Mouse (Mus musculus): ENCODE measurements at regions not wholly inside any gene's neighbourhood (a gene's known extent, or its start where the extent isn't known, plus 50 kb on each side); places are given as distances from the start of the nearest gene placed in this dataset.

DNA sequence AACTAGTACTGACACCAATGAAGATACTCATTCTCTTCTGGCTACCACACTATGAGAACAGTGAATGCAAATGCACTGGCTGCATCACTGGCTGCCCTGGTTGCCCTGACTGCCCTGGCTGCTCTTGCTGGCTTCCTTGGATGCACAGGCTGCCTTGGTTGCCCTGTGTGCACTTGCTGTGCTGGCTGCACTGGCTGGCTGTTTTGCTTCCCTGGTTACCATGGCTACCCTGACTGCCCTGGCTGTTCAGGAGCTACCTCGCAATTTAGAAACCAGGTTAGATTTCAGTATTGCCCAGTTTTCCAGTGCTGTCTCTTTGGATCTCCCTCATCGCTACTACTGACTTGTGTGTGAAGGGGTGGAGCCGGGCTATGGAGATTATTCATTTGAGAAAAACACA lies 175.7 kb downstream of the Fat4 start:
- H3K4me3 ChIP-seq (ENCODE audit: insufficient read depth, low read length) = no peak overlapping the region
- no peaks in the 10 kb centered on the region for H3K4me1 ChIP-seq (ENCODE audit: control insufficient read depth, insufficient read depth, low read length)
- no peak for TF ChIP-seq CTCF (IDR thresholded peaks at IDR 0.05; ENCODE audit: borderline replicate concordance, insufficient read depth, low read length)
- H3K27ac ChIP-seq (ENCODE audit: insufficient read depth, low read length) = no peak overlapping the region

DNA sequence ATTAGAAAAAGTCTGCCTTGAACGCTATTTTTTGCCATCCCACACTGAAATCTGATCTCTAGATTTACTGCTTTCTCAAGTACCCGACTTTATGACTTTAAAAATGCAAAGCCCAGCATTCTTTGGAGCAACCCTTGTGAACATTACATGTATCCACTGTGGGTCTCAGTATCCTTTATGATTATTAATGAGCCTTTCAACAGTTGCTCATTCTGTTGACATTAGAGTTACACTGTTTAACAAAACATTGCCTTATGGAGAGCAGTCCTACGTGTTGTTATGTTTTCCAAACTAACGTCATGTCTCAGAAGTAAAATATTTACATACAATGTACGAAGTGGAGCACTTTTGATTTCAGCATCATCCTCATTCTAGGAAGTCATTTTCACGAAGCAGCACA lies 178.7 kb downstream of the Fat4 start:
- TF ChIP-seq POLR2A (IDR thresholded peaks at IDR 0.05; ENCODE audit: low read depth, low read length) = no peak
- TF ChIP-seq CTCF (IDR thresholded peaks at IDR 0.05; ENCODE audit: borderline replicate concordance, insufficient read depth, low read length) = no peak
- Histone ChIP-seq H3K27ac (ENCODE audit: insufficient read depth, low read length) (no peak overlapping the region), H3K4me3 (ENCODE audit: insufficient read depth, low read length) (no peak overlapping the region), H3K4me1 (ENCODE audit: control insufficient read depth, insufficient read depth, low read length) (no peaks in the 10 kb centered on the region)

DNA sequence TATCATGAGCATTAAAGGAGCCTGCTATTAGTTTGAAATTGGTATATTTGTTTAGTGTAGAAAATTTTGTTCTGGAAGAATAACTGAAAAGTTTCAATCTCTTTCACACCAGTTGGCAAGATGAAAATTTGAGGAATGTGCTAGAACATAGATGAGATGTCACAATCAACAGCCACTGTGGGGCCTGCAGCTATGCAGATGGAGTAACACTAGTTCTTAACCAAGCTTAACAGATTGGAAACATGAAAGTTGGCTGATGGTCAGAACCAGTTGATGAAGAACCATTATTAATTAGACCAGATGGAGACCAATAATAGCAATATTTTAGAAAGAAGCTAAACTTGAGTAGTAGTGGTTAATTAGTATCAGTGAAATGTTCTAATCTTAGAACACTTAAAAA lies 182.3 kb downstream of the Fat4 start:
- TF ChIP-seq CTCF (IDR thresholded peaks at IDR 0.05; ENCODE audit: borderline replicate concordance, insufficient read depth, low read length) = no peak
- H3K27ac ChIP-seq (ENCODE audit: insufficient read depth, low read length) = no peak overlapping the region
- H3K4me1 ChIP-seq (ENCODE audit: control insufficient read depth, insufficient read depth, low read length) = no peaks in the 10 kb centered on the region
- no peak overlapping the region for H3K4me3 ChIP-seq (ENCODE audit: insufficient read depth, low read length)

DNA sequence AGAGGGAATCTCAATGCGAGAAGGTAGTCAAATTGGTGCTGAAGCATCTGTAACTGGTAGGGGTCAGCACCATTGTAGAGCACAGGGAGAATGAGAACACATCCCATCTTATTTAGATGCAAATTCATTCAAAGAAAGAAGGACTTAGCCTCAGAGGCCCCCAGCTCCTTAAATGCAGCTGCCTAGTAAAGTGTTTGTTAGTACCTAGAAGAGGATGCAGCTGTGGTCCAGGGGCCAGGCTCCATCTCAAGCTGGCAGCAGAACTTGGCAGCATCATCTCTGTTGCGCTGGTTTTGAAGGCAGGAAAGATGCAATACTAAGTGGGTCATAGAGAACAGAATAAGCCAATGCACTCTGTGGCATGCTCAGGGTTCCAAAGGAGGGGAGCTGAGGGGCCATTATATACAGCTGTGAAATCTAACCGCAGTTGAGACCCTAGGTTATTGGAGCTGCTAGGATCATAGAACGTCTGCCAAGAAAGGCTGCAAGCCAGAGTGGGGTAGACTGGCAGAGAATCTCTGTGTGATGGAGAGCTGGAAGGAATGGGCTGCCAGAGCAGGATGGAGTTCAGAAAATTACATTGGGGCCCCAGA lies 196.0 kb downstream of the Fat4 start:
- TF ChIP-seq CTCF (IDR thresholded peaks at IDR 0.05; ENCODE audit: borderline replicate concordance, insufficient read depth, low read length) (no peak), POLR2A (IDR thresholded peaks at IDR 0.05; ENCODE audit: low read depth, low read length) (no peak)
- no peaks in the 10 kb centered on the region for H3K4me1 ChIP-seq (ENCODE audit: control insufficient read depth, insufficient read depth, low read length)

GRCm38 (mm10) chr3:39088948-39089347 lies 202.2 kb downstream of the Fat4 start:
- no peak overlapping the region for H3K4me3 ChIP-seq (ENCODE audit: insufficient read depth, low read length)
- no peaks in the 10 kb centered on the region for H3K4me1 ChIP-seq (ENCODE audit: control insufficient read depth, insufficient read depth, low read length)
- H3K27ac ChIP-seq (ENCODE audit: insufficient read depth, low read length) = no peak overlapping the region
- TF ChIP-seq POLR2A (IDR thresholded peaks at IDR 0.05; ENCODE audit: low read depth, low read length) (no peak), CTCF (IDR thresholded peaks at IDR 0.05; ENCODE audit: borderline replicate concordance, insufficient read depth, low read length) (no peak)

More for the DNA sequence above, 196.0 kb downstream of the Fat4 start:
- no peak overlapping the region for H3K4me3 ChIP-seq (ENCODE audit: insufficient read depth, low read length)
- no peak overlapping the region for H3K27ac ChIP-seq (ENCODE audit: insufficient read depth, low read length)

DNA sequence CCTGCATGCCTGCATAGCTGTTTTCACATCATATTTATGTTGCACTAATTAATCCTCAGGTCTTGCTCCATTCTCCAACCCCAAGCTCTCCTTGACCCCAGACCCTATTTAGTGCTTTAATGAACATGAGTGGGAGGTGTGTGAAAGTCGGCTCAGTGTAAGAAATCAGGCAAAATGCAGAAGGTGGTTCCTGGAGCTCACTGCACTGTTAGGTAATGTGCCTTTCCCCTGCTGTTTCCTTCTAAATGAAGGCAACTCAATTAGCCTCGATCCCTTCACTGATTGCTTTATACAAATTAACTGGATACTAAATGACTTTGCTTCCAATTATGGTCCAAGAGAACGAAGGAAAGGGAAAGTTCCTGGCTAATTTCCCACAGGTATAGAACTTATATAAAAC lies 215.6 kb downstream of the Fat4 start:
- Histone ChIP-seq H3K4me3 (ENCODE audit: insufficient read depth, low read length) (no peak overlapping the region), H3K4me1 (ENCODE audit: control insufficient read depth, insufficient read depth, low read length) (no peaks in the 10 kb centered on the region), H3K27ac (ENCODE audit: insufficient read depth, low read length) (no peak overlapping the region)
- TF ChIP-seq CTCF (IDR thresholded peaks at IDR 0.05; ENCODE audit: borderline replicate concordance, insufficient read depth, low read length) (no peak), POLR2A (IDR thresholded peaks at IDR 0.05; ENCODE audit: low read depth, low read length) (no peak)

DNA sequence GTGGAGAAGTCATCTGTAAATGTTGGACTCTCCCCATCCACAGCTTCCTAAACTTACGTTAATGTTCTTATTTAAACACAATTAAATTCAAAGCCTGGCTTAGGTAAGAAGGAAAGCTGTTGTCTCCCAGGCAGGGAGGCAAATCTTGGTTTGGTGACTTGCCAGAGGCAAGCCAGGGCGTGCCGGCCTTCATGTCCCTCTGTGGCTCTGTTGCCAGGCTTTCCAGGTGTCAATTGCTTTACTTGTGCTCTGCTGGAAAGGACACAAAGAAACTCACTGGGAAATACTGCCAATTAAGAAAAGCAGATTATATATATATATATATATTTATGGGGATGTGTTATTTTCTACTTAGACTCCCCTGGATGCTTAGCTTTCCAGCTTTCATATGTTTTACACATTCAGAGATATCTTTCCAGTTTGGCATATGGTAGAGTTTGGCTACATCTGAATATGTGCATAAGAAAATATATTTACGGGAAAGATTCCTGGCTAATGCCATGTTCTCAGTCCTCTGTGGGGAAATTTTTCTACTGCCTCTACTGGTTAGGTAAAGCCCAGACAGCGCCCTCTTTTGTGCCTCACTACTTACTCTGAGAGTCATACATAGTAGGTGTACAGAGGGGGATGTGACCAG lies 223.1 kb downstream of the Fat4 start:
- TF ChIP-seq POLR2A (IDR thresholded peaks at IDR 0.05; ENCODE audit: low read depth, low read length) (no peak), CTCF (IDR thresholded peaks at IDR 0.05; ENCODE audit: borderline replicate concordance, insufficient read depth, low read length) (no peak)
- Histone ChIP-seq H3K27ac (ENCODE audit: insufficient read depth, low read length) (no peak overlapping the region), H3K4me3 (ENCODE audit: insufficient read depth, low read length) (no peak overlapping the region), H3K4me1 (ENCODE audit: control insufficient read depth, insufficient read depth, low read length) (peaks cover 2% of the 10 kb centered on the region; the same call in 1 of the 2 replicates)

- TF ChIP-seq POLR2A (IDR thresholded peaks at IDR 0.05; ENCODE audit: low read depth, low read length) (no peak), CTCF (IDR thresholded peaks at IDR 0.05; ENCODE audit: borderline replicate concordance, insufficient read depth, low read length) (no peak)
- Histone ChIP-seq H3K4me1 (ENCODE audit: control insufficient read depth, insufficient read depth, low read length) (peaks cover 2% of the 10 kb centered on the region; the same call in 1 of the 2 replicates), H3K4me3 (ENCODE audit: insufficient read depth, low read length) (no peak overlapping the region), H3K27ac (ENCODE audit: insufficient read depth, low read length) (no peak overlapping the region)
Observed at GRCm38 (mm10) chr3:39114056-39114455, 227.3 kb downstream of the Fat4 start.

- peaks cover 2% of the 10 kb centered on the region; the same call in 1 of the 2 replicates for H3K4me1 ChIP-seq (ENCODE audit: control insufficient read depth, insufficient read depth, low read length)
- H3K27ac ChIP-seq (ENCODE audit: insufficient read depth, low read length) = no peak overlapping the region
- H3K4me3 ChIP-seq (ENCODE audit: insufficient read depth, low read length) = no peak overlapping the region
- no peak for TF ChIP-seq POLR2A (IDR thresholded peaks at IDR 0.05; ENCODE audit: low read depth, low read length)
- no peak for TF ChIP-seq CTCF (IDR thresholded peaks at IDR 0.05; ENCODE audit: borderline replicate concordance, insufficient read depth, low read length)
Observed at GRCm38 (mm10) chr3:39114826-39115225, 228.1 kb downstream of the Fat4 start.

- no peak overlapping the region for H3K4me3 ChIP-seq (ENCODE audit: insufficient read depth, low read length)
- H3K4me1 ChIP-seq (ENCODE audit: control insufficient read depth, insufficient read depth, low read length) = peaks cover 2% of the 10 kb centered on the region; the same call in 1 of the 2 replicates
- H3K27ac ChIP-seq (ENCODE audit: insufficient read depth, low read length) = no peak overlapping the region
Observed at GRCm38 (mm10) chr3:39115441-39115840, 228.7 kb downstream of the Fat4 start.

More at GRCm38 (mm10) chr3:39115441-39115840, 228.7 kb downstream of the Fat4 start:
- no peak for TF ChIP-seq CTCF (IDR thresholded peaks at IDR 0.05; ENCODE audit: borderline replicate concordance, insufficient read depth, low read length)
- TF ChIP-seq POLR2A (IDR thresholded peaks at IDR 0.05; ENCODE audit: low read depth, low read length) = no peak
